Mouse (Mus musculus): ENCODE measurements at regions not wholly inside any gene's neighbourhood (a gene's known extent, or its start where the extent isn't known, plus 50 kb on each side); places are given as distances from the start of the nearest gene placed in this dataset.
A peak's percentile ranks its signal among the peaks of the same experiment; 100 is the strongest.

DNA sequence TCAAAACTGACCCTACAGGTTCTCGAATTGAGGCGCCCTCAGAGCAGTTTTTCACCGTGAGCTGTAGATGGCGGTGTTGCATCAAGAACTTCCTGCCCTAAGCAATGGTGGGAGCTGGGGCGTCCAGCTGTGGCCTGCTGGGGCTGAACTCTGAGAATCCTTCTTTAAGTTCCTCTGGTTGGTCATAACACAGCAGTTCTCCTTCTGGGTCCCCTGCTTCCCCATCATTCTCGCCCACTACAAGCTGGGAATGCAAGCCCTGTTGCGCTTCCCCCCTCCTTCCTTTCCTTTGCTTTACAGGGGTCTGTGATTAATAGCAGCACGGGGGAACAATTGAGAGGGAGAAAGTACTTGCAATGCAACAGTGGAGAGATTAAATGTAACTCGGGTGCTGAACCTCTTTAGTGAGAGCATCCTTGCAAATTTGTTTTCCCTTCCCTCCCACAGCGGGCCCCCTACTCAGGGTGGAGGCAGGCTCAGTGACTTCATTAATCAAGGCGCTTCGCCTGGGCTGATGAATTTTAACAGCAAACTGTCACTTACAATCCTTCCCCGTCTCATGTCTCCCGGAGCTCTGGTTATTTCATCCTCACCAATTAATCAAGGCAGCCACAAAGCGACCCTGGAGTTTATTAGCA, 794.3 kb upstream of the Api5 start:
- ATAC-seq (replicated peaks in 1 of 2; ENCODE audit: insufficient read depth in 1 of 2, low FRiP score in 2 of 2, low TSS enrichment in 1 of 2, low read depth in 1 of 2, poor library complexity in 2 of 2, severe bottlenecking in 2 of 2) = 0 out of 4 replicates have a peak, but pooled peaks of 1 of the 2 experiments have one; percentile 53

DNA sequence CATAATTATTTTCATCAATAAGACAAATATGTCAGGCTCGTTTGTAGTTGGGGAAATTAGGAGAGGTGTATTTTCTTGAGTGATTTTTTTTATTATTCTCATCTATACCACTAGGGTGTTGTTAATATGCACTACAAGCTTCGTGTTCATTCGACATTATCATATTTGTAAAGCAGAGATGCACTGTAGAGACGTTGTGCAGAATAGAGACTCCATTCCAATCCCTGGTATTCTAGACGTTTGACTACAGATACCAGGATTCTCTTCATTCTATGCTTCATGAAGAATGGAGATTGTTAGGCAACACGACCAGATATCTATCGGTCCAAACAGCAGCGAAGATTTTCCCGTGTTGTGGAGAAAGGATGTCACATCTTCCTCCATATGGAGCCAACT, 793.8 kb upstream of the Api5 start:
- no peak for ATAC-seq (replicated peaks in 1 of 2; ENCODE audit: insufficient read depth in 1 of 2, low FRiP score in 2 of 2, low TSS enrichment in 1 of 2, low read depth in 1 of 2, poor library complexity in 2 of 2, severe bottlenecking in 2 of 2)

DNA sequence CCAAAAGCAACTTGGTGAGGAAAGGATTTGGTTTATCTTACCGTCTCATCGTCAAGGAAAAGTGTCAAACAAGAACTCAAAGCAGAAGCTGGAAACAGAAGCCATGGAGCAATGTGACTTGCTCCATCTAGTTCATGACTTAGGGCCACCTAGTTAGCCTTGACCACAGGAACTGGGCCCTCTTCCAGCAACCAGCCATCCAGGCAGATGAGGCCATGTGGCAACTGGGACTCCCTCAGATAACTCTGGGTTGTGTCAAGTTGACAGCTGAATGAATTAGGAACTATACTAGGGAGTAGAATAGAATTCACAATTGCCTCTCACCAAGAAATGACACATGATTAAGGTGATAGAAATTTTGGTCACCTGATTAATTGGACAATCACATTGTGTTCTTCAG, 791.5 kb upstream of the Api5 start:
- no peak for ATAC-seq (replicated peaks in 1 of 2; ENCODE audit: insufficient read depth in 1 of 2, low FRiP score in 2 of 2, low TSS enrichment in 1 of 2, low read depth in 1 of 2, poor library complexity in 2 of 2, severe bottlenecking in 2 of 2)

DNA sequence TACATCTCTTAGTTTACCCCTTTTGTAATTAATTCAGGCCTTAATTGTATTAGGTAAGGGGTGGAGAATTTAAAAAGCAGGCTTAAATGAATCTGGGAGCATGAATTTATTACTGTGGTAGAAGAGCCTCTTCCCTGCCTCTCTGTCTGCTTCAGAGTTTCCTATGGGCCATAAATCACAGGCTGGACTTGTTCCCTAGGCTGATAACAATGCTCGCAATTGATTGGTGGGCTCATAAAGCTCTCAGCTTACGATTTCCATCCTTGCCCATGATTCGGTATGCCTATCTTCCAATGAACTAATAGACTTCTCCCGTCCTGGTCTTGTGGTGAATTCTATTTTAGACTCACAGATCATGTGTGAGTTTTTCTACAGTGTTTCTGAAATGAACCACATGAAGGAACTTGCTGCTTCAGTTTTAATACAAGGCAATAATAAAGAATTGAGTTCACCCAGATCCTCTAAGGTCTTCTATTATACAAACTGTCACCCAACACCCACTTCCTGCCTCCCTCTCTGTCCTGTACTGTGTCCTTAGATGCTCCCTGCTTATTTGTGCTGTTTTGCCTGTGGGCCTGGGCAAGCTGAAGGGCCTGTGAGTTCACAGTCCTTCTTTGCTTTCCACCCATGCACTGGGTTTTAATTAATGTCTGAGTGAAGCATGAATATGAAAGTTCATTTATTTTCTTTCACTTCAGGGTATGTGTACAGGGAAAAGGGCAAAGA, 772.4 kb upstream of the Api5 start:
- ATAC-seq (replicated peaks in 1 of 2; ENCODE audit: insufficient read depth in 1 of 2, low FRiP score in 2 of 2, low TSS enrichment in 1 of 2, low read depth in 1 of 2, poor library complexity in 2 of 2, severe bottlenecking in 2 of 2) = no peak

Measured in hematopoietic stem cell, adult 5-6 weeks (primary cell).